Mouse (Mus musculus) MEL (cell line): ENCODE results near the gene Amdhd2.
A peak's percentile ranks its signal among the peaks of the same experiment; 100 is the strongest.

ENCODE experiments used
- BHLHE40 ChIP-seq: IDR thresholded peaks from 2 replicates; pipeline ENCODE4 v1.6.1; 2012; ENCODE audit warnings: low read depth, mild to moderate bottlenecking, inconsistent platforms, low read length, improper control_type of control experiment, borderline replicate concordance
- CHD2 ChIP-seq: IDR thresholded peaks from 2 replicates; pipeline ENCODE4 v1.6.1; 2011; ENCODE audit warnings: low read length, improper control_type of control experiment
- CTCF ChIP-seq, 3 experiments: IDR thresholded peaks in 2 of 3; conservative IDR thresholded peaks in 1 of 3; 2 replicates each; pipeline ENCODE4 v1.5.1; 2011 to 2012; ENCODE audit warnings: low read length in 3 of 3, low read depth in 2 of 3, mild to moderate bottlenecking in 2 of 3, improper control_type of control experiment in 1 of 3, inconsistent platforms in 1 of 3, mixed read lengths in 1 of 3, moderate library complexity in 1 of 3; ENCODE audit not compliant: control insufficient read depth in 1 of 3, insufficient read depth in 1 of 3, poor library complexity in 1 of 3, severe bottlenecking in 1 of 3
- E2F4 ChIP-seq: IDR thresholded peaks from 2 replicates; pipeline ENCODE4 v1.6.1; 2011; ENCODE audit warnings: low read depth, low read length, improper control_type of control experiment, borderline replicate concordance
- ELF1 ChIP-seq: IDR thresholded peaks from 2 replicates; pipeline ENCODE4 v1.6.1; 2014; ENCODE audit warnings: low read depth, mild to moderate bottlenecking, inconsistent platforms, low read length, improper control_type of control experiment, moderate library complexity
- EP300 ChIP-seq, 2 experiments: IDR thresholded peaks; 2 replicates each; pipeline ENCODE4 v1.6.1; 2011; ENCODE audit warnings: improper control_type of control experiment in 2 of 2, low read length in 2 of 2, low read depth in 1 of 2, mild to moderate bottlenecking in 1 of 2
- ETS1 ChIP-seq: IDR thresholded peaks from 2 replicates; pipeline ENCODE4 v1.6.1; 2012; ENCODE audit warnings: low read depth, mild to moderate bottlenecking, inconsistent platforms, low read length, improper control_type of control experiment, moderate library complexity
- POLR2A ChIP-seq, 2 experiments: IDR thresholded peaks; 2 replicates each; pipeline ENCODE4 v1.6.1; 2011 to 2012; ENCODE audit warnings: low read length in 2 of 2, mild to moderate bottlenecking in 2 of 2, control low read depth in 1 of 2, improper control_type of control experiment in 1 of 2, low read depth in 1 of 2, moderate library complexity in 1 of 2; ENCODE audit not compliant: control insufficient read depth in 1 of 2, insufficient read depth in 1 of 2, poor library complexity in 1 of 2
- UBTF ChIP-seq: IDR thresholded peaks from 2 replicates; pipeline ENCODE4 v1.6.1; 2012; ENCODE audit warnings: low read depth, mild to moderate bottlenecking, inconsistent platforms, low read length, improper control_type of control experiment, moderate library complexity, borderline replicate concordance; ENCODE audit not compliant: insufficient read depth
- ZMIZ1 ChIP-seq: IDR thresholded peaks from 2 replicates; pipeline ENCODE4 v1.6.1; 2012; ENCODE audit warnings: low read depth, mild to moderate bottlenecking, inconsistent platforms, low read length, improper control_type of control experiment, moderate library complexity

DNA sequence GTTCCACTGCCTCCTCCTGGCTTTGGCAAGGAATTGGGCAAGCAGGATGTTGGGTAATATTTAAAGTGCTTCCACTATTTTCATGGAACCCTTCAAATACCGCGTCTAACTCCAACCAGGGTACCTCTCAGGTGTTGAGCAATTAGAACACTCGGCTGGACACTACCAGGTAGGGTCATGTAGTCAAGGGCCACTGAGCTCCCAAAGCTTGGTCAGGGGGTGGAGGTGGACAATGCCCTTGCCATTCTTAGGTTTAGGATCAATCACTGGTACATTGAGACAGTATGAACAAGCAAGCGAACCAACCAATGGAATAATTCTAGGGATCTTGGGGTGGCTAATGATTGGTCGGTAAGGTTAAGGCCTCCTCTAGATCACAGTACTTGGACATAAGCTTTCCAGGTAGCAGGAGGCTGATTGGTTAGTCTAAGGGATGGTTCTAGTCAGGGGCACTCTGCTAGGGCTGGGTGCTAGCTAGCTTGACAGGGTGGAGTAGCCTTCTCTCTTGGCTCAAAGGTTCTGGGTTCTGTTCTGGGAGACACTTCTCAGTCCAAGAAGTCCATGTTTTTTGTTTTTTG is 49.0 kb upstream of the Amdhd2 start:
- TF ChIP-seq CHD2: no peak
- peak in 1 of 2 experiments; percentile 18; a peak in 1 of 4 replicates for TF ChIP-seq POLR2A (IDR thresholded peaks at IDR 0.05; ENCODE audit: control insufficient read depth in 1 of 2, insufficient read depth in 1 of 2, low read depth in 1 of 2, low read length in 2 of 2, poor library complexity in 1 of 2)
- no peak for TF ChIP-seq EP300 (IDR thresholded peaks at IDR 0.05; ENCODE audit: low read depth in 1 of 2, low read length in 2 of 2)
- no peak for TF ChIP-seq E2F4
- no peak for TF ChIP-seq ETS1
- no peak for TF ChIP-seq CTCF (IDR thresholded peaks at IDR 0.05 in 2 of 3, conservative IDR thresholded peaks at IDR 0.05 in 1 of 3; ENCODE audit: control insufficient read depth in 1 of 3, insufficient read depth in 1 of 3, low read depth in 2 of 3, low read length in 3 of 3, poor library complexity in 1 of 3, severe bottlenecking in 1 of 3)
- no peak for TF ChIP-seq ZMIZ1
- no peak for TF ChIP-seq BHLHE40
- no peak for TF ChIP-seq UBTF
- TF ChIP-seq ELF1: no peak
